Mouse (Mus musculus) adrenal gland, adult 2 months (tissue): ENCODE measurements around the gene Map2k3. TPM values are rescaled to one million over a fixed set of nuclear protein-coding genes. Genes with fewer than 3 reads are reported as not detected.

ENCODE experiments used
- DNase-seq: peaks from one replicate; pipeline ENCODE4 v3.0.0; 2021
- polyA plus RNA-seq: library from polyadenylated mRNA; depleted of rRNA; stranded (reverse); fragments of >200 nt; gene quantifications from 2 replicates; pipeline ENCODE4 v1.2.3, GENCODE M21; 2012; rRNA removed
- total RNA-seq, 2 experiments: library from RNA; stranded (reverse); gene quantifications; 2 replicates each; pipeline ENCODE4 v1.2.3; 2021

The Map2k3 gene
- total and polyA plus RNA-seq, 3 experiments, result 91.3 to 145 (median 101) TPM

DNA sequence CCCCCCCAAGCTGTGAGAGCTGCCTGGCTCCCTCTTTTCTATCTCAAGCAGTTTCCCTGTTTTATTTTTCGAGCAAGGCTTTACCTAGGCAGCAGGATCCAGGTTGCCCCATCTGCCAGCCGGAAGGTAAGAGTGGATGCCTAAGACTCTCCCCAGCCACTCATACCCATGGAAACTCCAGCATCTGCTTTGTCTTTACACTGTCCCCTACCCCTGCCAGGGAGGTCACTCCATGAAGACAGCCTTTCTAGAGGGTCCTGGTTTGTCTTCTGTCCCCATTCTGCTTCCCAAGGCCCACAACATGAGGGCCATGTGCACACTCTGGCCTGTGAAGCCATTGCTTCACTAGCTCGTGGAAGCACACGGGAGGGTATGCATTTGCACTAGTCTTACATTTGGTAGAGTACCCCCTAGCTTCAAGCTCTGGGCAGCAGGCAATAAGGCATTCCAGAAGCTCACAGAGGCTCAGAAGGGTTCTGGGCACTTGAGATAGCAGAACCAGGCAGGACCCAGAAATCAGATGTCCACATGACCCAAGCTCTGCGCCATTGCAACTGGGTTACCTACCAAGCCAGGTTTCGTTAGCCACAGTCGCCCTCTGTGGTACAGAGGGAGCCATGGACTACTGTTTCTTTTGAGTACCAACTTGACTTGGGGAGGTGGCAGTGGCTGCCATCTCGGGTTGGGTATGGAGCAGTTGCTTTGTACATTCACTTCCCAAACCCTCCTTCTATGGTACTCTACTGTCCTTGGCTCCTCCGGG is 24.0 kb downstream of the Map2k3 start:
- no peak for DNase-seq

DNA sequence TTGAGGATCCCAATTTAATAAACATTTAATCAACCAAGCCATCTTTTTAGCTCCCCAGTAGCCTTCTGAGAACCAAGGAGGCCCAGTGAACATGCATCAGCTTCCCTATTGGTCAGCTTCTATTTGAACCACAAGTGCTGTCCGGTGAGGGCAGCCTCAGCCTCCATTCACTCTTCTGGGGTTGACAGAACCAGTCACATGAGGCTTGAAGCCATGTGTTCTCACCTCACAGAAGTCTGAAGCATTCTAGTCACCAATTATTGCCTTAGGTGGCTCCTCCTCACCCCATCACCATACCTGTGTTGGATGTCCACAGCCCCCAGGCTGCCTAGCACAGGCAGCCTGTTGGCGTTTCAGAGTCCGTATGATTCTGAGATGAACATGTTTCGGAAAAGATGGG is 27.1 kb downstream of the Map2k3 start:
- DNase-seq, result no peak

DNA sequence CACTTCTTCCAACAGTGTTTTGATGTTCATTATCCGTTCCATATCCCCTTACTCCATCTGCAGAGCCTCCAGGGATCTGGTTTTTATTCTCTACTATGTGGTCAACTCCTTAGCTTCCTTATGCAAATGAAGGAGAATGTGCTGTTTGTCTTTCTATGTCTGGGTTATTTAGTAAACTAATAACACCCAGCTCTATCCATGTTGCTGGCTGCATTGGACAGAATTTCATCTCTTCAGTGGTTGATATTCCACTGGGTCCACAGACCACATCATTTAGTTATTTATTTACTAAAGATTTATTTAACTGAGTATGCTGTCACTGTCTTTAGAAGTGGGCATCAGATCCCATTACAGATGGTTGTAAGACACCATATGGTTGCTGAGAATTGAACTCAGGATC is 29.3 kb downstream of the Map2k3 start:
- DNase-seq, result no peak

DNA sequence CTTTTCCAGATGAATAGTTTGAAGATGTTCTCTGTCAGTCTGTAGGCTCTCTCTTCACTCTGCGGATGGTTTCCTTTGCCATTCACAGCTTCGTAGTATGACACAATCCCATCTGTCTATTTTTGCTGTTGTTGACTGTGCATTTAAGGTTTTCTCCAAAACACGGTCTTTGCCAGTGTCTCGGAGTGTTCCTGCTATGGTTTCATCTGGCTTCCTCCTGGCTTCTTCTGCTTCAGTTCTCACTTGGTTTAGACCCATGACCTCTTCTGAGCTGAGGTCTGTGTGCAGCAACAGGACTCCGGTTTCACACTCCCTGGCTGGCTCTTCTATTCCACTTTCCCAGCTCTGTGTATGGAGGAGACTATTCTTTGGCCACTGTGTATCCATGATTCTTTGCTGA is 30.9 kb downstream of the Map2k3 start:
- no peak for DNase-seq

DNA sequence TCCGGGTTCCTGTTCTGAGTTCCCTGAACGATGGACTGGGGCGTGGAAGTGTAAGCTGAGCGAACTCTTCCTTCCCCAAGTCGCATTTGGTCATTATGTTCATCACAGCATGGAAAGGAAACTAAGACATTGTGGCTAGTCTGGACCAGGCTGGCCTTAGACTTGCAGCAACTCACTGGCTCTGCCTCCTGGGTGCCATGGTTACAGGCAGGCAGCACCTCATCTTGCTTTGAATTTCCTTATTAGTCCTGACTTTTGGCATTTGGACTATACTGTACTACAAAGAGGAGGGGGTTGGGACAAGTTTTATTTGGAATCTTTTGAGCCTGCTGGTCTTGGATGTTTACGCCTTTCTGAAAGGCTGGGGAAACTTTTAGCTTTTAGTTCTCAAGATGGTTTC is 35.1 kb downstream of the Map2k3 start:
- DNase-seq, result no peak

DNA sequence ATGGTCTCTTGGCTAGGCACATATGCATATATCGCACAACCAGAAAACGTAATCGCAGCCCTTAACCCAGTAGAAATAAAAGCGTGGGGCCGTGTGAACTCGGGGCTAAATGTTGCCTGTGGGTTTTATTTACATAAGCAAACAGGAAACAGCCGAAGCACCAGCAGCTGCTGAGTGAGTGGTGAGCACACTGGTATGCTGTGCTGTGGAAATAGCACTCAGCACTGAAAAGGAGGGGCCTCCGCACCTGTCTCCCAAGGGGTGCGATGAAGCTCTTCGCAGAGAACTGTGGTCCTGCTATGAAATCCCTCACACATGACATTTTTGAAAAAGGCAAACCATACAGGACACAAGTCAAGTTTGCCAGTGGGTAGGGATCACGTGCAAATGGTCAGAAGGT is 43.3 kb downstream of the Map2k3 start:
- no peak for DNase-seq

DNA sequence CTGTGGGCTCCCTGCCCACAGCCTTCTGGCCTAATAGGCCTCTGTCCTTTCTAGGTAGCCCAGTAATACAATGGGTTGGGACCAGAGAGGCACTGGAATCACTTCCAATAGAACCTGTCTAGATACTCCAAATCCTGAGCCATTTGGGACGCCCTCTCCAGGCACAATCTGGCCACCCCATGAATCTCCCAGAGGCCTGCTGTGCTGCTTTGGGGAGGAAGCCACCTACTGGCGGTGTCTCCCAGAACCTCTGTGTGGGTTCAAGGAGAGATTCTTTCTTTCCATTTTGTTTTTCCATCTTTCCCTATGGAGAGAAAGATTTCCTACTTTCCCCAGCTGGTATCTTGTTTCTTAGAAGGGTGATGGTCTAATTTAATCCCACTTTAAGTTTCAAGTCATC is 44.4 kb downstream of the Map2k3 start:
- no peak for DNase-seq

DNA sequence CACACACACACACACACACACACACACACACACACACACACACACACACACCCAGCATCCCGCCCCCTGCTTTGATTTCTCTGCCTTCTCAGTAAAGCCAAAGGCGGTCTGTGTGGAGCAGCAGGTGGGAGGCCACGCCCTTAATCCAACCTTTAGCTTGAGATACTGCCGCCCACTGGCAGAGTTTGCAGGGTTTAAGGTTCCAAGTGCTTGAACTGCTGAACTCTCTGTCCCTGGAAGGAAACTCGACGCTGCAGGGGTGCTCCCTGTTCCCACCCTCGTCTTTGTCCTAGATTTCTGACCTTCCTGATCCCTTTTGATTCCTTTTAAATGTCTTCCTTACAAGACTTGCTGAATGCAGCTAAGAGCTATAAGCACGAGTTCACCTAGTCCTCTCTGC is 44.9 kb downstream of the Map2k3 start:
- no peak for DNase-seq

DNA sequence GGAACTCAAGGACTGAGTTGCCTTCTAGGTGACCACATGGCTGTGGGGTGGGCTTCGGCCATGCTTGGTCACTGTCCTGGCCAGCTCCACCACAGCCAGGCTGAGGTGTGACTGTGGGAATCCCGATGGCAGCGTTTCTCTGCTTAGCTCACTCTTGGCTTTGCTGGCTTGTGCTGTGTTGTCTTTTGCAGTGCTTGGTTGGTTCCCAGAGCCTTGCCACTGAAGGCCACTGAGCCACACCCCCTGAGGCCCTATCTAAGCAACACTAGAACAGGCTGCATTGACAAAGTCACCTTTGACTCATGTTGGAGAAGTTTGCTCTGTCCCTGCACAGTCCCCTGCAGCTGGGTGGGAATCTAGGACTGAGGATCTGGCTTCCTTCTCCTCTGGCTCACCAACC is 45.3 kb downstream of the Map2k3 start:
- DNase-seq, result peak; percentile 83

DNA sequence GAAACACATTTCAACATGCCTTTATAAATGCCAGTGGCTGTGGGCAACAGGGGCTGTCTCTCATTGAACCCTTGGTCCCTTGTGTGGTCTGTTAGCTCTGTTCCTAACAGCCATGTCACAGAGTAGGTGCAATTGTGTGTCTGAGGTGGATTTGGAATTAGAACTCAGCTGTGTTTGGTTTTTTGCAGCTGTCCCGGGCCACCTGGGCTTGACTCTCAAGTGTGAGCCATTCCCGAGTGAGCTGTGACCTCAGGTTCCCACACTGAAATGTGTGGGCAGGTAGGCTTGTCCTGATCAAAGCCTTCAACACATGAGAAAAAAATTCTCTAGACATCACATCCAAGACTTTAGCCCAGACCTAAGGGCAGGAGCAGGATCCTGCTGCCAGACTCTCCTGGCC is 46.8 kb downstream of the Map2k3 start:
- DNase-seq, result no peak

DNA sequence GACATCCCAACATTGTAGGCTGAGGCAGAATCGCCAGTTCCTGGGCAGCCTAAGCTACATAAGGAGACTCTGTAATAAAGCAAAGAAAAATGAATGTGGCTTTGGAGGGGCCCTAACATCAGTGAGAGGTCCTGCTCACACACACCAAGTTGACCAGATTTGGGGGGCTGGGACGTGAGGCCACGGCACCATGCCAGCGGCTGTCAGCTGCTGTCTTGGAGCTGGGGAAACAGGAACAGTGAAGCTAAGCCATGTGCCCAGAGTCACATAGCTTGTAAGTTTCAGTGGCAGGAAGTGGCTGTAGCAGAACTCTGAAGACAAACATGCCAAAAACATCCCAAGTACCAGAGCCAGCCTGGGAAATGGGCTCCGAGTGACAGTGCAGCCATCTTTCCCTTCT is 48.0 kb downstream of the Map2k3 start:
- DNase-seq, result no peak

DNA sequence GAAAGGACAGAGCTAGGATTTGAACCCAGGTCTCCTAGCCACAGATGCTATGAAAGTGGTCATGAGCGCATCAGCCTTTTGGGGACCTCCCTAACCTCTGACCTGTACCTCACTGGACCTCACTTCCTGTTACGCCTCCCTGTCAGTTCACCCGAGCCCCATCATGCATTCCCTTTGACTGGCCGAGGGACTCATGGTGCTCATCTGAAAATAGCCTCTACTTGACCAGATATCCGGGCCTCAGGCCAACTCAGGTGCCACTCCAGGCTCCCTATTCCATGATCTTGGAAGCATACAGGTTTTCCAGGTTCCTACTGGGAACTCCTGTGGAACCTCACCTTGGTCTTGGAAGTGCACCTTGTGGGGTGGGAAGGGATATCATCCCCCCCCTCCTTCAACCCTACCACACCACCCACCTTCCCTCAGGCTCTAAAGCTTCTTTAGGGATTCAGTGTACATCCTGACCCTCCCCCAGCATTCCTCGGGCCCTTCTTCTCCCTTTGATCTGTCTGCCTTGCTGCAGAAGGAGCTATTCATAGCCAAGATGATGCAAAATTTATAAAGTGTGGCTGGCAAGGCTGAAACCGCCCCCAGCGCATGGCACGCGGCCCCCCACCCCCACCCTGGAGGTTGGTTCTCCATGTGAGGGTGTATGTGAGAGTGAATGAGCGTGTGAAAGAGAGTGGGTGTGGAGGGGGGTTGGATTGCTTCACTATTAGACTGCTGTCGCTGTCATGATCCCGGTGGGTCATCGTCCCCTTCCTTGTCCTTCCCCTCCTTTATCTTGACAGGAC is 50.1 kb downstream of the Map2k3 start:
- DNase-seq, result peak; percentile 24

DNA sequence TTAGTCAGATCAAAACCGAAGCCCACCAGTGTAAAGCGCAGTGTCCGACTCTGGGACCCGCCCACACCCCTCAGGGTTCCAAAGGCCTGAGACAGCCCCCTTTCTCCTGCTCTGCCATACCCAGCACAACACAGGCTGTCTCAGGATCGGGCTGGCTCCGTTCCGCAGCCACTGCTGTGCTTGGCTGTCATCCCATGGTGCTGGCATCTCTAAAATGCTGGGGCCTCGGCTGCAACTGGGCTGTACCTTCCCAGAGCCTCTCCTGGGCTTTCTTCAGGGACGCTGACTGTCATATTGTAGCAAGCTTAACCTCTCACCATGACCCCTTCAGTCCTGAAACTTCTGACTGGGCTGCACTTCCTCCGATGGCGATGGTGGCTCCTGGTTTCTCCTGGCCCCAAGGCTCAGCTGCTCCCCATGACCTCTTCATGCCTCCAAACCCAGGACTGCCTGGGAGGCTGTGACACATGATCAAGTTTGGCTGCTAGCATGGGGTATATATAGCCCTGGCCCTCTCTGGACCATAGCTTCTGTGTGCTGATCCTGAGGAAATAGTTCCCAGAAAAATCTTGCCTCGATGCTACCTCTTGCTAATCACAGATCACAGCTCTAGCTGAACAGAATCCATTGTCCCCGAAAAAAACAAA is 53.2 kb downstream of the Map2k3 start:
- DNase-seq, result no peak

DNA sequence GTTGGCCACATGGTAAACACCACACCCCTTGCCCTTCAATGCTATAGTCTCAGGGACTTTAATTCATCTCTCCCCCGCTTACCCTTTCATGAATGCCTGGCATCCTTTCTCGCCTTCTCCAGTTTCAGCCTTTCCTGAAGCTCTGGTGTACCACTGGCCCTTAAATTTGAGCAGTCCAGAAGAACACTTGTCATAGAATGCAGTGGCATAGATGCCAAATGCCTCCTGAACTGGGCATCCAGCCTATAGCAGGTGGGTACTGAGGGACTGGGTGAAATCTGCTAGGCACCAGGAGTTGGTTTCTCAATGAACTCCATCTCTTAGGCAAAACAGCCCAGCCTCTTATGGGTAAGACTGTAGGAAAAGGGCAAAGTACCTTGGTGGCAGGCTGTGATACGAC is 58.6 kb downstream of the Map2k3 start:
- DNase-seq, result no peak

Other genes starting within 250 kb of the Map2k3 start
- 10 to 100 TPM; 19.5 to 26.5 TPM for gene Llgl1, start 232.3 kb upstream of the Map2k3 start, total RNA-seq
- 59.4 and 62.5 TPM in 2 replicates for gene Llgl1, start 232.3 kb upstream of the Map2k3 start, polyA plus RNA-seq
- gene Flii, start 204.8 kb upstream of the Map2k3 start, total RNA-seq, result 100 to 1,000 TPM; 149 to 186 TPM
- gene Flii, start 204.8 kb upstream of the Map2k3 start, polyA plus RNA-seq, result 271 and 327 TPM in 2 replicates
- 10 to 100 TPM; 26.0 to 41.6 TPM for gene Mief2, start 203.6 kb upstream of the Map2k3 start, total RNA-seq
- gene Mief2, start 203.6 kb upstream of the Map2k3 start, polyA plus RNA-seq, result 47.2 and 50.1 TPM in 2 replicates
- gene Top3a, start 154.7 kb upstream of the Map2k3 start, total RNA-seq, result 10 to 100 TPM in 1 of 2 experiments, 1 to 10 TPM in 1; 6.7 to 10.7 TPM
- 5.8 and 6.1 TPM in 2 replicates for gene Top3a, start 154.7 kb upstream of the Map2k3 start, polyA plus RNA-seq
- 10 to 100 TPM; 19.7 to 33.3 TPM for gene Smcr8, start 154.5 kb upstream of the Map2k3 start, total RNA-seq
- 6.4 and 8.6 TPM in 2 replicates for gene Smcr8, start 154.5 kb upstream of the Map2k3 start, polyA plus RNA-seq
- gene Shmt1, start 120.3 kb upstream of the Map2k3 start, total RNA-seq, result 10 to 100 TPM; 38.7 to 82.4 TPM
- gene Shmt1, start 120.3 kb upstream of the Map2k3 start, polyA plus RNA-seq, result 27.7 and 43.5 TPM in 2 replicates
- 10 to 100 TPM; 36.9 to 53.7 TPM for gene Dhrs7b, start 101.4 kb upstream of the Map2k3 start, total RNA-seq
- 13.2 and 16.0 TPM in 2 replicates for gene Dhrs7b, start 101.4 kb upstream of the Map2k3 start, polyA plus RNA-seq
- gene Tmem11, start 52.8 kb upstream of the Map2k3 start, total RNA-seq, result 10 to 100 TPM; 37.0 to 62.2 TPM
- 74.9 and 88.3 TPM in 2 replicates for gene Tmem11, start 52.8 kb upstream of the Map2k3 start, polyA plus RNA-seq
- gene Natd1, start 17.3 kb upstream of the Map2k3 start, total RNA-seq, result 10 to 100 TPM; 17.7 to 20.1 TPM
- 38.3 and 40.9 TPM in 2 replicates for gene Natd1, start 17.3 kb upstream of the Map2k3 start, polyA plus RNA-seq
- 1 to 10 TPM; 1.5 to 3.1 TPM for gene Kcnj12, start 90.5 kb downstream of the Map2k3 start, total RNA-seq
- gene Kcnj12, start 90.5 kb downstream of the Map2k3 start, polyA plus RNA-seq, result 5.0 and 5.1 TPM in 2 replicates
- gene Tnfrsf13b, start 194.7 kb downstream of the Map2k3 start, total RNA-seq, result under 1 TPM; 0.40 to 0.83 TPM
- 3.5 and 4.5 TPM in 2 replicates for gene Tnfrsf13b, start 194.7 kb downstream of the Map2k3 start, polyA plus RNA-seq
- 10 to 100 TPM; 62.5 to 62.6 TPM for gene Usp22, start 243.0 kb downstream of the Map2k3 start, total RNA-seq
- 126 and 150 TPM in 2 replicates for gene Usp22, start 243.0 kb downstream of the Map2k3 start, polyA plus RNA-seq